Mouse (Mus musculus) neural tube, embryonic 11.5 days (tissue): ENCODE data around the gene Fhl4. TPM values are rescaled to one million over a fixed set of nuclear protein-coding genes. Genes with fewer than 3 reads are reported as not detected.

Source experiments
- ATAC-seq: fragments of 200-750 bp; cut with Nextera tagmentation; 2 replicates; pipeline ENCODE4 v1.8.0; 2017; ENCODE audit warnings: moderate number of reproducible peaks, mild to moderate bottlenecking, moderate TSS enrichment, moderate library complexity; ENCODE audit not compliant: insufficient read depth, low FRiP score, low TSS enrichment
- DNase-seq: peaks from one replicate; pipeline ENCODE4 v3.0.0-alpha.2; 2015; ENCODE audit warnings: low spot score
- H3K27ac ChIP-seq: fragments of 300-500 bp; sonication (generic); 2 replicates; pipeline ENCODE4 v1.5.1; 2014; ENCODE audit warnings: low read depth, mild to moderate bottlenecking, low read length
- H3K27me3 ChIP-seq: fragments of 300-500 bp; sonication (generic); 2 replicates; pipeline ENCODE4 v1.6.1; 2014; ENCODE audit warnings: mild to moderate bottlenecking, low read length, mixed read lengths; ENCODE audit not compliant: control insufficient read depth, insufficient read depth
- H3K36me3 ChIP-seq: fragments of 300-500 bp; sonication (generic); 2 replicates; pipeline ENCODE4 v1.6.1; 2014; ENCODE audit warnings: mild to moderate bottlenecking, low read length, moderate library complexity, mixed read lengths; ENCODE audit not compliant: control insufficient read depth, insufficient read depth
- H3K4me1 ChIP-seq: fragments of 300-500 bp; sonication (generic); 2 replicates; pipeline ENCODE4 v1.6.1; 2014; ENCODE audit warnings: low read length, mixed read lengths; ENCODE audit not compliant: control insufficient read depth, insufficient read depth
- H3K4me2 ChIP-seq: fragments of 300-500 bp; sonication (generic); 2 replicates; pipeline ENCODE4 v1.6.1; 2014; ENCODE audit warnings: low read depth, mild to moderate bottlenecking, moderate library complexity
- H3K4me3 ChIP-seq: fragments of 300-500 bp; sonication (generic); 2 replicates; pipeline ENCODE4 v1.5.1; 2014; ENCODE audit warnings: low read depth, low read length
- H3K9ac ChIP-seq: fragments of 300-500 bp; sonication (generic); 2 replicates; pipeline ENCODE4 v1.6.1; 2014; ENCODE audit warnings: mild to moderate bottlenecking, low read length
- H3K9me3 ChIP-seq: fragments of 300-500 bp; sonication (generic); 2 replicates; pipeline ENCODE4 v1.6.1; 2016; ENCODE audit warnings: low read length; ENCODE audit not compliant: control insufficient read depth
- WGBS: fragments of 180-500 bp; shearing (Covaris S2); extraction: QIAGEN DNeasy Blood & Tissue Kit; methylation state at CpG from one replicate; pipeline ENCODE4 v1.1.7; 2014; 5-methylcytosine and 5-hydroxymethylcytosine counted together
- polyA plus RNA-seq: library from polyadenylated mRNA; unstranded; fragments of >200 nt; fragmentation: Nextera tagmentation; extraction: Ambion mirVana; gene quantifications from 2 replicates; pipeline ENCODE4 v1.2.1, GENCODE M21; 2014

The Fhl4 gene
- polyA plus RNA-seq: 0.84 and 0.93 TPM in 2 replicates

- under 1% methylated on average over 61 of the region's 96 CpGs for WGBS
- H3K9ac ChIP-seq: peak within 1 kb of the TSS; percentile 87
- no peaks in the 10 kb centered on the region for H3K27me3 ChIP-seq
- no peaks in the 10 kb centered on the region for H3K4me1 ChIP-seq
- H3K4me3 ChIP-seq: peak within 1 kb of the TSS; percentile 94
- no peaks in the 10 kb centered on the region for H3K36me3 ChIP-seq
- H3K4me2 ChIP-seq: peak within 1 kb of the TSS; percentile 82
- H3K27ac ChIP-seq: peak within 1 kb of the TSS; percentile 74
- DNase-seq (peak; percentile 97), ATAC-seq (peak; percentile 96)
- no peaks in the 10 kb centered on the region for H3K9me3 ChIP-seq
These were observed at the start of gene Fhl4, which contains the start of gene Tmem263 for GRCm38 (mm10) chr10:85102247-85103084. Gene Fhl4, minus strand, starts transcription at chr10:85102495. Gene Tmem263, plus strand, starts transcription at chr10:85102627.

- no peak overlapping the region for H3K4me2 ChIP-seq
- no peaks in the 10 kb centered on the region for H3K27me3 ChIP-seq
- H3K4me1 ChIP-seq: no peaks in the 10 kb centered on the region
- no peak overlapping the region for H3K9ac ChIP-seq
- no peak overlapping the region for H3K4me3 ChIP-seq
- 83% methylated on average over 5 of the region's 5 CpGs for WGBS
- no peak for ATAC-seq
- no peak overlapping the region for H3K27ac ChIP-seq
- peaks cover 3% of the 10 kb centered on the region; the same call in 1 of the 2 replicates for H3K36me3 ChIP-seq
- H3K9me3 ChIP-seq: no peaks in the 10 kb centered on the region
- DNase-seq: no peak
These were observed 46.9 kb upstream of the Fhl4 start for GRCm38 (mm10) chr10:85149226-85149625.

GRCm38 (mm10) chr10:85146282-85146681, 44.0 kb upstream of the Fhl4 start:
- H3K9me3 ChIP-seq: no peaks in the 10 kb centered on the region
- WGBS: 86% methylated on average over 14 of the region's 14 CpGs

GRCm38 (mm10) chr10:85141465-85141864, 39.2 kb upstream of the Fhl4 start:
- no peaks in the 10 kb centered on the region for H3K4me1 ChIP-seq
- peaks cover 3% of the 10 kb centered on the region; the same call in 1 of the 2 replicates for H3K36me3 ChIP-seq
- 83% methylated on average over 9 of the region's 9 CpGs for WGBS
- H3K4me3 ChIP-seq: no peak overlapping the region
- no peaks in the 10 kb centered on the region for H3K9me3 ChIP-seq
- DNase-seq (no peak), ATAC-seq (no peak)
- no peak overlapping the region for H3K4me2 ChIP-seq
- no peak overlapping the region for H3K27ac ChIP-seq
- no peaks in the 10 kb centered on the region for H3K27me3 ChIP-seq
- no peak overlapping the region for H3K9ac ChIP-seq

More at GRCm38 (mm10) chr10:85146282-85146681, 44.0 kb upstream of the Fhl4 start:
- DNase-seq (no peak), ATAC-seq (no peak)
- H3K4me3 ChIP-seq: no peak overlapping the region
- no peak overlapping the region for H3K9ac ChIP-seq
- no peaks in the 10 kb centered on the region for H3K27me3 ChIP-seq
- H3K36me3 ChIP-seq: peaks cover 3% of the 10 kb centered on the region; the same call in 1 of the 2 replicates
- no peak overlapping the region for H3K4me2 ChIP-seq
- H3K4me1 ChIP-seq: no peaks in the 10 kb centered on the region
- no peak overlapping the region for H3K27ac ChIP-seq

- Histone ChIP-seq H3K36me3 (no peaks in the 10 kb centered on the region), H3K27ac (no peak overlapping the region), H3K4me3 (no peak overlapping the region), H3K4me1 (no peaks in the 10 kb centered on the region), H3K9me3 (no peaks in the 10 kb centered on the region), H3K27me3 (no peaks in the 10 kb centered on the region), H3K4me2 (no peak overlapping the region), H3K9ac (no peak overlapping the region)
- DNase-seq (no peak), ATAC-seq (no peak)
- WGBS: 84% methylated on average over 6 of the region's 6 CpGs
These were observed 34.3 kb upstream of the Fhl4 start for GRCm38 (mm10) chr10:85136573-85136972.

GRCm38 (mm10) chr10:85128453-85128852, 26.2 kb upstream of the Fhl4 start:
- H3K36me3 ChIP-seq: no peaks in the 10 kb centered on the region; the same call in 1 of the 2 replicates
- H3K4me1 ChIP-seq: peaks cover 4% of the 10 kb centered on the region
- H3K27ac ChIP-seq: no peak overlapping the region
- ATAC-seq (peak; percentile 28; the same call in 1 of the 2 replicates), DNase-seq (no peak)
- H3K4me3 ChIP-seq: peak overlapping the region; percentile 66; the same call in 1 of the 2 replicates
- no peaks in the 10 kb centered on the region for H3K9me3 ChIP-seq
- peak overlapping the region; percentile 49 for H3K4me2 ChIP-seq
- no peaks in the 10 kb centered on the region for H3K27me3 ChIP-seq
- H3K9ac ChIP-seq: peak overlapping the region; percentile 68
- WGBS: 30% methylated on average over 7 of the region's 7 CpGs

GRCm38 (mm10) chr10:85127395-85128287, 25.3 kb upstream of the Fhl4 start, which contains the start of gene Mterf2:
Gene Mterf2, minus strand, starts transcription at chr10:85128027.
- peak within 1 kb of the TSS; percentile 68 for H3K9ac ChIP-seq
- WGBS: 9% methylated on average over 20 of the region's 20 CpGs
- H3K4me2 ChIP-seq: peak within 1 kb of the TSS; percentile 49
- DNase-seq (peak; percentile 92), ATAC-seq (peak; percentile 100)
- H3K4me1 ChIP-seq: peaks cover 4% of the 10 kb centered on the region
- H3K27me3 ChIP-seq: no peaks in the 10 kb centered on the region
- no peaks in the 10 kb centered on the region for H3K9me3 ChIP-seq
- 0 out of 2 replicates have a peak within 1 kb of the TSS, but pooled peaks have one; percentile 17 for H3K27ac ChIP-seq
- H3K4me3 ChIP-seq: peak within 1 kb of the TSS; percentile 66
- H3K36me3 ChIP-seq: no peaks in the 10 kb centered on the region; the same call in 1 of the 2 replicates

GRCm38 (mm10) chr10:85125184-85125583, 22.9 kb upstream of the Fhl4 start:
- Histone ChIP-seq H3K9me3 (no peaks in the 10 kb centered on the region), H3K9ac (no peak overlapping the region), H3K4me1 (peaks cover 4% of the 10 kb centered on the region), H3K4me3 (no peak overlapping the region), H3K27me3 (no peaks in the 10 kb centered on the region), H3K27ac (no peak overlapping the region), H3K36me3 (no peaks in the 10 kb centered on the region; the same call in 1 of the 2 replicates), H3K4me2 (no peak overlapping the region)
- 88% methylated on average over 13 of the region's 13 CpGs for WGBS
- DNase-seq (no peak), ATAC-seq (no peak)
